Mouse (Mus musculus) right cerebral cortex, postnatal 25 days (tissue): ENCODE measurements around the gene Kcna4.

Experiments
- DNase-seq: peaks from one replicate; pipeline ENCODE4 v3.0.0; 2022

The Kcna4 gene

GRCm38 (mm10) chr2:107289990-107290696 lies at the start of gene Kcna4:
Gene Kcna4, plus strand, starts transcription at chr2:107290639.
- DNase-seq: peak; percentile 80

- DNase-seq: no peak
Observed at GRCm38 (mm10) chr2:107258091-107258490, 32.3 kb upstream of the Kcna4 start.

- DNase-seq: no peak
Observed at GRCm38 (mm10) chr2:107266251-107266650, 24.2 kb upstream of the Kcna4 start.

GRCm38 (mm10) chr2:107270050-107270449 lies 20.4 kb upstream of the Kcna4 start:
- no peak for DNase-seq

- no peak for DNase-seq
Observed at GRCm38 (mm10) chr2:107290697-107291019, 219 bp downstream of the Kcna4 start.

- no peak for DNase-seq
Observed at GRCm38 (mm10) chr2:107291142-107291541, 703 bp downstream of the Kcna4 start.

- DNase-seq: no peak
Observed at GRCm38 (mm10) chr2:107294521-107294920, 4.1 kb downstream of the Kcna4 start.

- no peak for DNase-seq
Observed at GRCm38 (mm10) chr2:107301886-107302285, 11.4 kb downstream of the Kcna4 start.

GRCm38 (mm10) chr2:107304707-107305106 lies 14.3 kb downstream of the Kcna4 start:
- DNase-seq: no peak

GRCm38 (mm10) chr2:107306077-107306476 lies 15.6 kb downstream of the Kcna4 start:
- no peak for DNase-seq

GRCm38 (mm10) chr2:107318636-107319035 lies 28.2 kb downstream of the Kcna4 start:
- DNase-seq: no peak

GRCm38 (mm10) chr2:107321596-107322226 lies 31.3 kb downstream of the Kcna4 start:
- no peak for DNase-seq

- DNase-seq: no peak
Observed at GRCm38 (mm10) chr2:107324090-107324489, 33.7 kb downstream of the Kcna4 start.

- DNase-seq: no peak
Observed at GRCm38 (mm10) chr2:107327276-107327675, 36.8 kb downstream of the Kcna4 start.

- DNase-seq: no peak
Observed at GRCm38 (mm10) chr2:107341291-107341690, 50.9 kb downstream of the Kcna4 start.

- DNase-seq: no peak
Observed at GRCm38 (mm10) chr2:107344807-107345206, 54.4 kb downstream of the Kcna4 start.

- DNase-seq: no peak
Observed at GRCm38 (mm10) chr2:107345299-107345698, 54.9 kb downstream of the Kcna4 start.
